Mouse (Mus musculus) C2C12 (cell line): ENCODE measurements around the gene Usp40.

Source experiments
- CTCF ChIP-seq: IDR thresholded peaks from one replicate; pipeline ENCODE4 v1.5.1; 2011; ENCODE audit not compliant: control insufficient read depth, insufficient read depth, insufficient read length
- FOSL1 ChIP-seq: IDR thresholded peaks from one replicate; pipeline ENCODE4 v1.8.0; 2011; ENCODE audit warnings: mild to moderate bottlenecking, low read length; ENCODE audit not compliant: poor library complexity, insufficient read depth, severe bottlenecking
- MAX ChIP-seq: IDR thresholded peaks from one replicate; pipeline ENCODE4 v1.6.1; 2011; ENCODE audit warnings: mild to moderate bottlenecking, control low read depth
- MYOG ChIP-seq: IDR thresholded peaks from one replicate; pipeline ENCODE4 v1.6.1; 2011; ENCODE audit not compliant: control insufficient read depth, insufficient read length; ENCODE audit errors: extremely low read depth

DNA sequence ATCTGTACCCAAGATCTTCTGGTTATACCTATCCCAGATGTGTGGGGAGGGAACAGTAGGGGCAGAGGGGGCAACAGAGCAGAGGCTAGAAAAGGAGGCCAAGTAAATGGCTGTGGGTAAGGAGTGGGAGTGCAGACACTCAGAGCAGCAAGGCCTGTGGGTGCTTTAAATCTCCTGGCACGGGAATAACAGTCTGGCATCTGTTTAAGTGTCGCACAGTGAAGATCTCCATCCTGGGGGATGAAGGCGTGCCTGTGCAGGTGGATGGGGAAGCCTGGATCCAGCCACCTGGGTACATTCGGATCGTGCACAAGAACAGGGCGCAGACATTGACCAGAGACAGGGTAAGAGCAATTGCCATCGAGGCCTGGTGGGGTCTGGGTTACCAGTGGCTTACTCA lies 72.3 kb downstream of the Usp40 start:
- no peak for TF ChIP-seq MYOG
- TF ChIP-seq CTCF, result no peak
- no peak for TF ChIP-seq FOSL1
- no peak for TF ChIP-seq MAX
